Mouse (Mus musculus): ENCODE measurements around the gene Arhgap24. TPM values are rescaled to one million over a fixed set of nuclear protein-coding genes. Genes with fewer than 3 reads are reported as not detected.
"Not testable (repeated sequence)": the region's sequence is repeated elsewhere in the genome, so short reads cannot be mapped to it uniquely, and the experiment has no call there.

Arhgap24 gene
- total RNA-seq, 2 experiments from 2014 or later: 0.42 to 0.53 TPM

DNA sequence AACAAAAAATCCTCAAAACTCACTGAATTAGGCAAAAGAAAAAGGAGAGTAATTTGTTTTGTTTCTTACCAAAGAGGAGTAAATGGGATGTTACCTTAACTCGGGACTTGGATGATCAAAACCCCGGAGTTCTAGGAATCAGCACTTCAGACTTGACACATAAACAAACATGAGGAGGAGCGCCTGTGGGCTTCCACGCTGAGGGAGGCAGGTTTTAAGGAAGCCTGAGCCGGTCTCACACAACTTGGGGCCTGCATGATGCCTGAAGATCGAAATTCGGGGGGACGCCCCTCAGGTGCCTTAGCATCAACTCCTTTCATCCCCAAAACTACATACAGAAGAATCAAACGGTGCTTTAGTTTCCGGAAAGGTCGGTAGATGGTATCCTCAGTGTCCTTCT lies 364.6 kb downstream of the Arhgap24 start:
- no peak for ATAC-seq (replicated peaks; ENCODE audit: low FRiP score, poor library complexity, severe bottlenecking)

- ATAC-seq (replicated peaks; ENCODE audit: low FRiP score, poor library complexity, severe bottlenecking): no peak
Measured at GRCm38 (mm10) chr5:102847859-102848258, 366.7 kb downstream of the Arhgap24 start.

DNA sequence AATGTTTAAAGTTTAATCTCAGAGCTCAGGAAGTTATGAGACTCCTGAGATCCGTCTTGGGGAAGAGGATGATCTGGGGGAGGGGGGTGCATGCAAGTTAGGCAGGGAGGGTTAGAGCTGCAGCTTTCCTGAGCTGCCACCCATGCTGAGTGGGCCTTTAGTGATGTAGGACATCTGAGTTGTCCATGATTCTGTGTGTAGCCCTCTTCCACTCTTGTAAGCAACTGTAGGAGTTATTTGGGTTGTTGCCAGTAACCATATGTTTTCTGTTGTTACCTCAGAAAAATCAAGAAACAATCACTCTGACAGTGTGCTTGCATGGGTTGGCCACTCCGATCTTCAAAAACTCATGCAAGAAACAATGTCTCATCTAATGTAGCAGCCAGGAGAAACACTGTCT lies 370.6 kb downstream of the Arhgap24 start:
- ATAC-seq (replicated peaks; ENCODE audit: low FRiP score, poor library complexity, severe bottlenecking): no peak

DNA sequence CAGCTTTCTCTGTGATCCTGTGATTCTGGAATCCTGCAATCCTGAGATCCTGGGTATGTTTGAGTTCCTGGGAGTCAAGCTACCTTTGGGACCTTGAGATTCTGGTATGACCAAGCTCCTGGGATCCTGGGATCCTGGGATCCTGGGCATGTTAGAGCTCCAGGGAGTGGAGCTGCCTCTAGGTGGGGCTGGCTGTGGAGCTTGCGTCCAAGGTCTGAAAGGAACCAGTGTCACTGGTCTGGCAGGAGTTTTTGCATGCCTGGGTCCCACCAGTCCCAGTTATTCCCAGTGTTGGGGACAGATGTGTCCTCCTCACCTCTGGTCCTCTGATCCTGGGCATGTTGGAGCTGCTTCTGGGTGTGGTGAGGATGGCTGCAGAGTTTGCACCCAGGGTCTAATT lies 372.6 kb downstream of the Arhgap24 start:
- ATAC-seq (replicated peaks; ENCODE audit: low FRiP score, poor library complexity, severe bottlenecking): no peak

- no peak for ATAC-seq (replicated peaks; ENCODE audit: low FRiP score, poor library complexity, severe bottlenecking)
Measured at GRCm38 (mm10) chr5:102855805-102856204, 374.6 kb downstream of the Arhgap24 start.

- ATAC-seq (replicated peaks; ENCODE audit: low FRiP score, poor library complexity, severe bottlenecking): no peak
Measured at GRCm38 (mm10) chr5:102858047-102858446, 376.9 kb downstream of the Arhgap24 start.

DNA sequence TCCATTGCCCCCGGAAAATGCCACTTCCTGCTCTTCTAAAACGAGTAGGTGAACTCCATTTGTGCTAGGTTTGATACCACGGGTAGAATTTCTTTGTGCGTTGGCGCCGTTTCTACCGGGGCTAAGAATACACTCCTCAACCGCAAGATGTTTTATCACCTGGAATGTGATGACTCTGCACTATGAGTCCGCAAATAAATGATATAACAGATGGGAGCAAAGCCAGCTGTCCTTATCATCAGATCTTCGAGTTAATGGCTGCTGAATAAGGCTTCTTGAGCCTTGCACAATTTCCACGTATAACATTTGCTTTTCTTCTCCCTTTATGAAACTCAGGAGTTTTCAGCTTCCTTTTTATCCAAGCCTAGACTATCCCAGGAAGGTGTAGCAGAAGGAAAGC lies 378.6 kb downstream of the Arhgap24 start:
- ATAC-seq (replicated peaks; ENCODE audit: low FRiP score, poor library complexity, severe bottlenecking): no peak

DNA sequence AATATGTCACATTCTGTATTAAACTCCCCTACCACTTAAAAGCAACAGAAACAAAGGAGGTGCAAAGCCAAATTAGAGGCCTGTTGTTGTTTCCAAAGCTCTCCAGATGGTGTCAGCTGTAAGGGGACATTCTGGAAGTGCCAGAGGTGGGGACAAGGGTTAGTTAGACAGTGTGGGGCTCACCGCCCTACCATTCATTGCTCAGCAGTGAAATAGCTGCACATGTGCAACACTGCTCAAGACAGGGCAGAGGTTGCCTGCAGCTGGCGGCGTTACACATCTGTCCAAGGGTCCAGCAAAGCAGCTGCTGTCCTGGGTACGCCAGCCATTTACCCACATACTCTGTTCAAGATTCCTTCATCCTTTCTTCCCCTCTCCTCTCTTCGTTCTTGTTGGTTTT lies 387.0 kb downstream of the Arhgap24 start:
- ATAC-seq (replicated peaks; ENCODE audit: low FRiP score, poor library complexity, severe bottlenecking): no peak

DNA sequence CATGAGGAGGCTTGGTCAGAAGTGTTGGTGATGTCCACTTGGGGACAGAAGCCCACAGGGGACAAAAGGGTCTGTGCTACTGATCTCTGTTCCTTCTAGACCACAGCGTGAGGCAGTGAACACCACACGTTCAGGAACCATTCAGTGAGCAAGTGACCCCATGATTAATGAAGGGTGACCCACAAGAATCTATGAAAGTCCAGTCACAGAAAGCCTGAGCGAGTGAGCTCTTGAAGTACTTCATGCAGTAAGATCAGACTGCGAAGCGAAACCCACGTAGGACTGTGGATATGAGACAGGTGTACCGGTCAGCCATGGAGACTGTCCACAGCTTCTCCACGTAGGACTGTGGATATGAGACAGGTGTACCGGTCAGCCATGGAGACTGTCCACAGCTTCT lies 391.8 kb downstream of the Arhgap24 start:
- not testable (repeated sequence) for ATAC-seq (replicated peaks; ENCODE audit: low FRiP score, poor library complexity, severe bottlenecking)

DNA sequence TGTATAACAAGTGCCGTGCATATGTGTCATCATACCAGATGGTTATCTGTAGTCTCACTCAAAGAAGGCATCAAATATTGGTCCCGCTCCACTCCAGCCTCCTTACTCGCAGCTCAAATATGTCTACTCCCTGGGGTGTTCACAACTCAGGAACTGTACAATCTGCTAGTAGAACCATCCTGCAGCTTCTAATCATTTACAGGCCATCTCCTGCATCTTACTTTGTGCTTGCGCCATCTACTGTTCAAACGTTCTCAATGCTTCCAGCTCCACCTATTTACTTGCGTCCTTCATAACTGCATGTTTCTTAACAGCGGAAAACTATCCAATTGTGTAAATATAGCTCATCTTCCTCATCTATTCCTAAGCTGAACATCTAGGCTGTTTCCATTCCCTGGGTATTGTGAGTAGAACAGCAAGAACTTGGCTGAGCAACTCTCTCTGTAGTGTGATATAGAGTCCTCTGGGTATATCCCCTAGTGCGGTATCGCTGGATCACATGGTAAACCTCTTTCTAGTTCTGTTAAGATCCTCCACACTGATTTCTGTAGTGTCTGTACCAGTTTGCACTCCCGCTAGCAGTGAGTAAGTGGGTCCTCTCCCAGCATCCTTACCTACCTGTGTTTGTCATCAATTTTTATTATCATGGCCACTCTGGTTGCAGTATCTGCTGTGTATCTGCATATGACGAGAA lies 393.6 kb downstream of the Arhgap24 start:
- no peak for ATAC-seq (replicated peaks; ENCODE audit: low FRiP score, poor library complexity, severe bottlenecking)

DNA sequence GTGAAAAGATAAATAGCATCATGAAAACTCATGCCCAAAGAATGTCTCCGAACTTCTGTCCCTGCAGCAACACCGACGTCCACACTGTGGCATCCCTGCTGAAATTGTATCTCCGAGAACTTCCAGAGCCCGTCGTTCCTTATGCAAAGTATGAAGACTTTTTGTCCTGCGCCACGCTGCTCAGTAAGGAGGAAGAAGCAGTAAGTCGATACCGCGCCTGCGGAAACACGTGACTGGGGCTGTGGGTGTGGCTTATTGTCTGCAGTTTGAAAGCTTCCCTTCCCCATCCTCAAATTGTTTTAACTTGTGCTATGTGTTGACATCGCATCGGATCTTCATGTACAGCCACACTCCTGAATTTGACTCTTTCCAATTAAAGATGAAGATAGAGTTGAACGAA lies 394.4 kb downstream of the Arhgap24 start:
- no peak for ATAC-seq (replicated peaks; ENCODE audit: low FRiP score, poor library complexity, severe bottlenecking)

GRCm38 (mm10) chr5:102888482-102889162 lies 407.4 kb downstream of the Arhgap24 start:
- ATAC-seq (replicated peaks; ENCODE audit: low FRiP score, poor library complexity, severe bottlenecking): no peak

DNA sequence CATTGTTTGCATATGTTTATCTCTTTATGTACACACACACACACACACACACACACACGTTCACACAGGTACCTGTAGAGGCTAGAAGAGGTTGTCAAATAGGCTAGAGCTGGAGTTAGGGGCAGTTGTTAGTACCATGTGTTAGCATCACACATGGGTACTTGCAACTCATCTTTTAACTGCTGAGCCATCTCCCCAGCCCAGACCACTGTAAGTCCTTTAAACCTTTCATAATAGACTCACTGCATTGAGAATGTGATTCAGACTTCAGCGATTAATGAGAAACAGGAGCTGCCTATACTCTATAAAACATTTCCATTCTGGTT lies 407.9 kb downstream of the Arhgap24 start:
- no peak for ATAC-seq (replicated peaks; ENCODE audit: low FRiP score, poor library complexity, severe bottlenecking)

GRCm38 (mm10) chr5:102892226-102892625 lies 411.0 kb downstream of the Arhgap24 start:
- ATAC-seq (replicated peaks; ENCODE audit: low FRiP score, poor library complexity, severe bottlenecking): no peak

- no peak for ATAC-seq (replicated peaks; ENCODE audit: low FRiP score, poor library complexity, severe bottlenecking)
Measured at GRCm38 (mm10) chr5:102898301-102898700, 417.1 kb downstream of the Arhgap24 start.

GRCm38 (mm10) chr5:102899680-102900215 lies 418.6 kb downstream of the Arhgap24 start:
- ATAC-seq (replicated peaks; ENCODE audit: low FRiP score, poor library complexity, severe bottlenecking): no peak

DNA sequence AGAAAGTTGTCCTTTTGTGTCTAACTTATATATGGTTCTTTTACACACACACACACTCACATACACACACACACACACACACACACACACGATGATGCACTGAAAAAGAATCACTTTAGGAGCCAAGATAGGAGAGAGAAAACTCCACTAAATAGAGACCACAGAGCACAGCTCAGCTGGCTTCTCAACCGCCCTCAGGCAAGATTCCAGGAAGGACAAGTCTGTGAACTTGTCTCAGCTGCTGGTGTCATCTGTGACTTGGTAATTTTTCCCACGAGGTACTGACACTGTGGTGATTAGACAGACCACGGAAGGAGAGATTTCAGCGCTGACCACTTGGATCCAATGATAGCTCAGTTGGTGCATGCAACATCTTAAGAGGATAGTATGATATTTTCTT lies 420.0 kb downstream of the Arhgap24 start:
- no peak for ATAC-seq (replicated peaks; ENCODE audit: low FRiP score, poor library complexity, severe bottlenecking)

- ATAC-seq (replicated peaks; ENCODE audit: low FRiP score, poor library complexity, severe bottlenecking): no peak
Measured at GRCm38 (mm10) chr5:102903487-102903886, 422.3 kb downstream of the Arhgap24 start.

DNA sequence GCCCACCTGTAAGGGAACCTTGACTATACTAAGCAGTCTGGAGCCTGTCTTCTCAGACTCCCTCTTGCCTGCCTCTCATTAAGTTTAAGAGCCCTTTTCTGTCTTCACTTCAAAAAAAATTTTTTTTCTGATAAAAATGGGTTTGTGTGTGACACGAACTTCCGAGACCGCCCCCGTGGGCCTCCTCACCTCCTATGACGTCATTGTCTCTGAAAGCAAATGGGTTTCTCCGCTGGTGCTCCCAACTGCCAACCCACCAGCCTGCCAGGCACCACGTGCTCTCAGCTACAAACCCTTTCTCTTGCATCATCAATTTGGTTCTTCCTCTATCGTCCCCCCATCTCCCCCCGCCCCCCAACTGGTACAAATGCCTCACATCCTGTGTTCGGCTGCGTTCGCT lies 422.9 kb downstream of the Arhgap24 start:
- ATAC-seq (replicated peaks; ENCODE audit: low FRiP score, poor library complexity, severe bottlenecking): no peak

DNA sequence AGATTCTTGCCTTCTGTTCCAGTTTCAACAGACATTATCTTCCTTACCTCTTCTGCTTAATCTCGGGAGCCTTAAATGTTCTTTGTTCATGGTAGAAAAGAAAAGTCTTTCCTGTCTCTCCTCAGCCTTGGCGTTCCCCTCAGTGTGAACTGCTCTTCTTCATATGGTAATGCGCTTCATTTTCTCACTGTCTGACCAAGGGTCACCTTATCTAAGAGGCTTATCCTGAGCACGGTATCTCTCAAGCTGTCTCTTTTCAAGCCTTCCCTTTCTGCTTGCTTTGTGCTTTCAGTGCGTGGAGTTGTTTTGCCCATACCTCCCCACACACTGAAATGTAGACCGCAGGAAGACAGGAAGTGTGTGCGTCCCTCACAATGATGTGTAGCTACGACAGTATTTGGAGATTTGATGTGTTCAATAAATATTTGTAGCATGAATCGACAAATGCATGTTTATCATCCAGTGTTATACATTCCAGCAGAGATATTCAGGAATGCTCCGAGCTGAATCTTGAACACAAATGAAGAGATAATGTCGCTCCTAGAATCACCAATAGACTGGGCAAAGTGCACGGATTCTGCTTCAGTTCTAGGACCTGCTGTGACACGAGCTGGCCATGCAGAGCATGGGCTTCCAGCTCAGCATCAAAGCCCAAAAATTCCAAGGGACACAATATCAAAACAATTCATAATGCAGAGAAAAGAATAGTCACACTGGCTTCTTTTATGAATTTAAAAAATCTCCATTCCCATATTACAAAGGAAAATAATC lies 424.4 kb downstream of the Arhgap24 start:
- no peak for ATAC-seq (replicated peaks; ENCODE audit: low FRiP score, poor library complexity, severe bottlenecking)

DNA sequence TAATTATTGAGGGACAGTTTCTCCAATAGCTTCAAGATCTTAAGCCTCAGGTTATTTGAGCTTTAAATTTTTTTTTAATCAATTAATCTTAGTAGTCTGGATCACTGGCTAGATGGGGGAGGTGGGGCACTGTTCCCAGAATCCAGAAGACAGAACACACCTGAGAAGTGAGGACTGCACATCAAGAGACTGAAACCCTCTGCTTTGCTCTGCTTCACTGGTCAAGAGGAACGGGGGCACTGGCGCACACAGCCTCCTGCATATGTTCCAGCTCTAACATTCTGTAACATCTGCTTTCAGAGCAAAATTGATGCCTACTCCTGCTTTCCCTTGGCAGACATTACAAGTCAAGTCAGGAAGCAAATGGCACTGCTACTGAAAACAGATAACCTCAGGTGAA lies 439.0 kb downstream of the Arhgap24 start:
- ATAC-seq (replicated peaks; ENCODE audit: low FRiP score, poor library complexity, severe bottlenecking): no peak

All from erythroid progenitor cell, adult 5-6 weeks (primary cell).